Mouse (Mus musculus) CH12.LX (cell line): ENCODE measurements around the gene Epha2. TPM values are rescaled to one million over a fixed set of nuclear protein-coding genes. Genes with fewer than 3 reads are reported as not detected.

Source experiments
- DNase-seq: peaks from one replicate; pipeline ENCODE4 v3.0.0-alpha.2; 2013; ENCODE audit errors: extremely low read depth
- H3K27ac ChIP-seq: 2 replicates; pipeline ENCODE4 v1.5.1; 2012; ENCODE audit warnings: low read depth, mild to moderate bottlenecking, control low read depth, moderate library complexity; ENCODE audit not compliant: insufficient read depth
- H3K27me3 ChIP-seq: replicated peaks from 2 replicates; pipeline ENCODE3; 2012; ENCODE audit warnings: inconsistent platforms
- H3K36me3 ChIP-seq, 2 experiments: replicated peaks in 1 of 2; 2 replicates each; pipeline versions ENCODE3 to v1.6.1; 2012; ENCODE audit warnings: inconsistent platforms in 1 of 2, low read length in 1 of 2, mild to moderate bottlenecking in 1 of 2, mixed read lengths in 1 of 2, moderate library complexity in 1 of 2; ENCODE audit not compliant: control insufficient read depth in 1 of 2, insufficient read depth in 1 of 2
- H3K4me1 ChIP-seq, 2 experiments: 2 replicates each; pipeline ENCODE4 v1.6.1; 2012; ENCODE audit warnings: inconsistent platforms in 1 of 2, moderate library complexity in 1 of 2; ENCODE audit not compliant: insufficient read depth in 2 of 2, control insufficient read depth in 1 of 2
- H3K4me2 ChIP-seq: 2 replicates; pipeline ENCODE4 v1.6.1; 2012; ENCODE audit warnings: low read depth, mild to moderate bottlenecking, control low read depth; ENCODE audit not compliant: poor library complexity, insufficient read depth, severe bottlenecking
- H3K4me3 ChIP-seq, 3 experiments: fragments of 150-350 bp in 1 of 3; sonication (generic) in 1 of 3; replicated peaks in 1 of 3; 2 replicates each; pipeline versions ENCODE3 to v1.5.1; 2011 to 2012; ENCODE audit warnings: low read depth in 2 of 3, low read length in 2 of 3, mild to moderate bottlenecking in 2 of 3, moderate library complexity in 2 of 3, control low read depth in 1 of 3, improper control_type of control experiment in 1 of 3, inconsistent platforms in 1 of 3, mixed read lengths in 1 of 3; ENCODE audit not compliant: poor library complexity in 1 of 3
- H3K79me2 ChIP-seq: replicated peaks from 2 replicates; pipeline ENCODE4 v1.6.1; 2012; ENCODE audit warnings: mild to moderate bottlenecking, moderate library complexity; ENCODE audit not compliant: control insufficient read depth, poor library complexity, insufficient read depth, severe bottlenecking; ENCODE audit errors: extremely low read depth
- H3K9ac ChIP-seq: 2 replicates; pipeline ENCODE4 v1.6.1; 2012; ENCODE audit warnings: low read depth, mild to moderate bottlenecking, control low read depth, moderate library complexity; ENCODE audit not compliant: insufficient read depth
- H3K9me3 ChIP-seq: replicated peaks from 2 replicates; pipeline ENCODE3; 2012; ENCODE audit warnings: low read length, inconsistent platforms, mixed read lengths
- BHLHE40 ChIP-seq: IDR thresholded peaks from 2 replicates; pipeline ENCODE4 v1.6.1; 2011; ENCODE audit warnings: mild to moderate bottlenecking, low read depth, low read length, improper control_type of control experiment
- CHD1 ChIP-seq: IDR thresholded peaks from 2 replicates; pipeline ENCODE4 v1.6.1; 2012; ENCODE audit warnings: low read depth, low read length, improper control_type of control experiment, inconsistent platforms
- CHD2 ChIP-seq: IDR thresholded peaks from 2 replicates; pipeline ENCODE4 v1.6.1; 2011; ENCODE audit warnings: low read length, improper control_type of control experiment
- CTCF ChIP-seq, 2 experiments: IDR thresholded peaks in 1 of 2; conservative IDR thresholded peaks in 1 of 2; 2 replicates each; pipeline ENCODE4 v1.5.1; 2011 to 2012; ENCODE audit warnings: low read depth in 2 of 2, low read length in 2 of 2, improper control_type of control experiment in 1 of 2, inconsistent platforms in 1 of 2, mild to moderate bottlenecking in 1 of 2, moderate library complexity in 1 of 2
- E2F4 ChIP-seq: IDR thresholded peaks from 2 replicates; pipeline ENCODE4 v1.6.1; 2011; ENCODE audit warnings: low read depth, low read length, improper control_type of control experiment; ENCODE audit not compliant: insufficient replicate concordance
- ELF1 ChIP-seq: IDR thresholded peaks from 2 replicates; pipeline ENCODE4 v1.6.1; 2014; ENCODE audit warnings: low read depth, mild to moderate bottlenecking, inconsistent platforms, low read length, improper control_type of control experiment
- EP300 ChIP-seq: IDR thresholded peaks from 2 replicates; pipeline ENCODE4 v1.6.1; 2011; ENCODE audit warnings: low read length, improper control_type of control experiment
- JUN ChIP-seq: IDR thresholded peaks from 2 replicates; pipeline ENCODE4 v1.6.1; 2011; ENCODE audit warnings: low read depth, mild to moderate bottlenecking, low read length, improper control_type of control experiment, moderate library complexity; ENCODE audit not compliant: insufficient read depth
- KAT2A ChIP-seq: IDR thresholded peaks from 2 replicates; pipeline ENCODE4 v1.6.1; 2012; ENCODE audit warnings: low read length, improper control_type of control experiment, inconsistent platforms; ENCODE audit not compliant: insufficient replicate concordance
- MAFK ChIP-seq: IDR thresholded peaks from 2 replicates; pipeline ENCODE4 v1.6.1; 2011; ENCODE audit warnings: low read length, improper control_type of control experiment; ENCODE audit not compliant: insufficient replicate concordance
- MXI1 ChIP-seq: IDR thresholded peaks from 2 replicates; pipeline ENCODE4 v1.6.1; 2011; ENCODE audit warnings: mild to moderate bottlenecking, low read depth, low read length, improper control_type of control experiment
- MYC ChIP-seq: IDR thresholded peaks from 2 replicates; pipeline ENCODE4 v1.6.1; 2011; ENCODE audit warnings: low read depth, mild to moderate bottlenecking, improper control_type of control experiment, low read length
- NELFE ChIP-seq: IDR thresholded peaks from 2 replicates; pipeline ENCODE4 v1.6.1; 2011; ENCODE audit warnings: low read depth, low read length, improper control_type of control experiment
- PAX5 ChIP-seq: IDR thresholded peaks from 2 replicates; pipeline ENCODE4 v1.6.1; 2012; ENCODE audit warnings: low read length, inconsistent platforms, mixed read lengths
- POLR2A ChIP-seq: IDR thresholded peaks from 2 replicates; pipeline ENCODE4 v1.6.1; 2011; ENCODE audit warnings: low read depth, mild to moderate bottlenecking, improper control_type of control experiment, low read length
- POLR2AphosphoS2 ChIP-seq: IDR thresholded peaks from 2 replicates; pipeline ENCODE4 v1.6.1; 2011; ENCODE audit warnings: low read depth, low read length, improper control_type of control experiment
- RCOR1 ChIP-seq: conservative IDR thresholded peaks from 2 replicates; pipeline ENCODE4 v1.6.1; 2012; ENCODE audit warnings: low read depth, mild to moderate bottlenecking, inconsistent platforms, low read length, improper control_type of control experiment
- SIN3A ChIP-seq: IDR thresholded peaks from 2 replicates; pipeline ENCODE4 v1.6.1; 2012; ENCODE audit warnings: low read length, improper control_type of control experiment, inconsistent platforms
- TCF12 ChIP-seq: IDR thresholded peaks from 2 replicates; pipeline ENCODE4 v1.6.1; 2014; ENCODE audit warnings: low read depth, mild to moderate bottlenecking, inconsistent platforms, low read length, improper control_type of control experiment
- USF2 ChIP-seq: conservative IDR thresholded peaks from 2 replicates; pipeline ENCODE4 v1.6.1; 2011; ENCODE audit warnings: low read depth, low read length, improper control_type of control experiment
- ZMIZ1 ChIP-seq: IDR thresholded peaks from 2 replicates; pipeline ENCODE4 v1.6.1; 2012; ENCODE audit warnings: low read depth, mild to moderate bottlenecking, inconsistent platforms, low read length, improper control_type of control experiment
- dilution Hi-C: fragments of 300-500 bp; cut with MboI; formaldehyde crosslinking; loops from 2 replicates; pipeline ENCODE4 v1.14.3; 2020; ENCODE audit warnings: low sequenced_read_pairs; ENCODE audit not compliant: extremely low pct_unique_long_range_greater_than_20kb, extremely low pct_ligation_motif_present
- in situ Hi-C: fragments of 300-500 bp; cut with MboI; formaldehyde crosslinking; loops from 3 replicates; pipeline ENCODE4 v1.14.3; 2019; ENCODE audit warnings: low sequenced_read_pairs, low pct_ligation_motif_present, low pct_unique_long_range_greater_than_20kb, mixed read lengths
- polyA plus RNA-seq: library from polyadenylated mRNA; unstranded; fragments of >175 nt; gene quantifications from 2 replicates; pipeline ENCODE4 v1.2.1, GENCODE M21; 2012; ENCODE audit warnings: low read depth; ENCODE audit not compliant: insufficient read length
- total RNA-seq, 2 experiments: library from RNA; depleted of rRNA; stranded (reverse); fragments of 300-350 nt in 1 of 2; fragments of >200 nt in 1 of 2; gene quantifications; 2 replicates each; pipeline ENCODE4 v1.2.3; 2012 to 2014

The Epha2 gene
- total and polyA plus RNA-seq, 3 experiments: 0.55 to 0.81 (median 0.67) TPM

DNA sequence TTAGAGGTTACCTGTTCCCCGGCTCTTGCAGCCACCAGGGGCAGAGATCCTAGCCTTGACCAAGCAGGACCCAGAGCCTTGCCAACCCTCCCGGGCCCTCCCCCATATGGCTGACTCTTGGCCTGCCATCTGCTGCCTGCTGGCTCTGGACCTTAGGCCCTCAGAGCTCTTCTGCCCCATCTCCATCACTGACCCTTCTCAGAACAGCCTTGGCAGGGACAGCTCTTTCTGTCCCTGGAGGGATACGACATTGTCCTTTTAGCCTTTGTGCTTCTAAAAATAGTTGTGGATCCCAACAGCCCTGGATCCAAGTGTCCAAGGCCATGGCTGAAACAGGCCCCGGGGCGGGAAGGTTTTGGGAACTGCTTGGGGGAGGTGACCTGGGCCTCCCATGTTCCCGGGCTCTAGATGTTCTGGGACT lies 23.7 kb downstream of the Epha2 start:
- no peaks in the 10 kb centered on the region for H3K79me2 ChIP-seq
- peaks cover 0 to 6% of the 10 kb centered on the region in 2 experiments for H3K36me3 ChIP-seq
- TF ChIP-seq CHD1 (no peak), TCF12 (no peak), JUN (no peak)
- no peak overlapping the region for H3K9ac ChIP-seq
- H3K4me1 ChIP-seq: peaks cover 0 to 2% of the 10 kb centered on the region in 2 experiments; a peak in 3 of 4 replicates
- H3K27me3 ChIP-seq: peaks cover 53% of the 10 kb centered on the region
- H3K4me3 ChIP-seq: no peak overlapping the region
- in situ Hi-C loops: no loop called here
- DNase-seq: no peak
- H3K27ac ChIP-seq: no peak overlapping the region
- H3K4me2 ChIP-seq: no peak overlapping the region
- dilution Hi-C loops: no loop called here
- no peaks in the 10 kb centered on the region for H3K9me3 ChIP-seq

GRCm38 (mm10) chr4:141325636-141326035 lies 24.6 kb downstream of the Epha2 start:
- Histone ChIP-seq H3K79me2 (no peaks in the 10 kb centered on the region), H3K27ac (no peak overlapping the region), H3K9me3 (no peaks in the 10 kb centered on the region), H3K4me2 (no peak overlapping the region), H3K4me3 (no peak overlapping the region), H3K36me3 (peaks cover 0 to 6% of the 10 kb centered on the region in 2 experiments), H3K9ac (no peak overlapping the region), H3K27me3 (peaks cover 60% of the 10 kb centered on the region), H3K4me1 (peaks cover 0 to 7% of the 10 kb centered on the region in 2 experiments; a peak in 3 of 4 replicates)
- in situ Hi-C loops (no loop called here), dilution Hi-C loops (no loop called here)
- DNase-seq: no peak
- TF ChIP-seq EP300 (no peak), ELF1 (no peak), ZMIZ1 (no peak)

DNA sequence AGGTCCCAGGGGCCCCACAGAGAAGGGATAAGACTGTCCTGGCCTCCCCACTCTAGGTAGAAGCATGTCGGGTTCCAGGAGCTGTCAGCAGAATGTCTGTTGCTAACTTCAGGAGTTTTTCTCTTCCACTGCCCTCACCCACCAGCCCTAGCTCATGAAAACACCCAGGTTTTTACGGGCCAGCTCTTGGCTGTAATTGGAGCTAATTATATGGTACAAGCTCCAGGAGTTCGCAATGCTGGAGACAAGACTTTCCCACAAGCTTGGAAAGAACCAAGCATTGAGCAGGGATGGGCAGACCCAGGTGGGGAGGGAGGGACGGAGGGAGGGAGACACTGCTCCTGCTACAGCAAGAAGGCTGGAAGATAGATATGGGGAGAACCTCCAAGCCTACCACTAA lies 26.0 kb downstream of the Epha2 start:
- Histone ChIP-seq H3K27ac (no peak overlapping the region), H3K9ac (no peak overlapping the region), H3K4me3 (no peak overlapping the region), H3K36me3 (peaks cover 0 to 3% of the 10 kb centered on the region in 2 experiments), H3K27me3 (peaks cover 70% of the 10 kb centered on the region), H3K9me3 (no peaks in the 10 kb centered on the region), H3K79me2 (no peaks in the 10 kb centered on the region), H3K4me2 (no peak overlapping the region), H3K4me1 (peaks cover 0 to 7% of the 10 kb centered on the region in 2 experiments; a peak in 3 of 4 replicates)
- DNase-seq: no peak
- in situ Hi-C loops (no loop called here), dilution Hi-C loops (no loop called here)
- TF ChIP-seq E2F4 (no peak), CHD2 (no peak), POLR2A (no peak), SIN3A (no peak), USF2 (no peak), MAFK (no peak), CTCF (conservative IDR thresholded peaks at IDR 0.05 in 1 of 2, IDR thresholded peaks at IDR 0.05 in 1 of 2; ENCODE audit: low read depth in 2 of 2, low read length in 2 of 2) (no peak), PAX5 (no peak), RCOR1 (no peak), KAT2A (no peak), POLR2AphosphoS2 (no peak), MYC (no peak), NELFE (no peak), MXI1 (no peak), BHLHE40 (no peak)
